Mouse (Mus musculus): ENCODE data around the gene Trem2.
A peak's percentile ranks its signal among the peaks of the same experiment; 100 is the strongest.

Trem2 gene

DNA sequence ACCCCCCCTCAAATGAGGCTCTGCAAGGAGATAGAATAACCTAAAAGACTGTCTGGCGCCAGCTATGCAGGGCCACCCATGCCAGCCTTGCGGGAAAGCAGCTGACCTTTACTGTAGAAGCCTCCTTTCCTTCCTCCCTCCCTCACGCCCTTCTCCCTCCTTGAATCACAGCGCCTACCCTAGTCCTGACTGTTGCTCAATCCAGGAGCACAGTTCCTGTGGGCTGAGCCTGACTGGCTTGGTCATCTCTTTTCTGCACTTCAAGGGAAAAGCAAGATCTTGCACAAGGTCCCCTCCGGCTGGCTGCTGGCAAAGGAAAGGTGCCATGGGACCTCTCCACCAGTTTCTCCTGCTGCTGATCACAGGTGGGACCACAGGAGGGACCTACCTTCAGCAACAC, at the start of gene Trem2:
Gene Trem2, plus strand, starts transcription at position 171 of the 400 bp plus-strand sequence.
- peak; percentile 62 for DNase-seq

DNA sequence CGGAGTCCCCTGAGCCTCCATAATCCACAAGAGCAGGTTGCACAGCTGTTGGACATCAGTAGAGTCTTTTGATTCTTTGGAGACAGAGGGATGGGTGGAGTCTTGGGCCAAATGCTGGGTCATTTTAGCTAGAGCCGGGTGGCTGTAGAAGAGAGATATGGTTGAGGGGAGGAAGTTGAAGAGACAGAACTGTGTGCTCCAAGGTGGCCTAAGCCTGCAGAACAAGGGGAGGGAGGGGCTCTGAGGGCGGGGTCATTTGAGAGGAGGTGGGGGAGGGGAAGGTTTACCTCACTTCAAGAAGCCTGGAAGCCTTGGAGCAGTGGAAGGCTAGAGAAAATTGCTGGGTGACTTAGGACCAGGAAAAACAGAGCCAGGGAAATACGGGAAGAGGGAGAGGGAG, 47.0 kb upstream of the Trem2 start, which contains the start of gene Treml2:
Gene Treml2, plus strand, starts transcription at position 296 of the 400 bp plus-strand sequence.
- DNase-seq = no peak

GRCm38 (mm10) chr17:48299756-48300155, 46.4 kb upstream of the Trem2 start:
- DNase-seq = no peak

DNA sequence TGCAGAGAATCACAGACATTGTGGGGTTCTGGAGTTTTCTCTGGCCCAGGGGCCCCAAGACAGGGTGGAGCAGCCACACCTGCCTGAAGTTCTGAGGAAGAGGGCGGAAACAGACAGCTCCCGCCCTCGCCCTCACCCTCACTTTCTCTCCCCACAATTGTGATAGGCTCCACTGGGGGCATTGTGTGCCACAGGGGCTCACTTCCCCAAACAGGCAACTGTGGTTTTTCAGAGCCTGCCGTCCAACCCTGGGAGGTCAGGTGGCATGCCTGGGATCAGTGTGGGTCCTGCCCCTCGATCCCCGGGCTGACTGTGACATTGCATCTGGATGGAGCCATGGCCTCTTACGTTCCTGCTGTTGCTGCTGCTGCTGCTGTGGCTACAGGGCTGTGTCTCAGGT, 46.0 kb upstream of the Trem2 start:
- DNase-seq = peak; percentile 39

DNA sequence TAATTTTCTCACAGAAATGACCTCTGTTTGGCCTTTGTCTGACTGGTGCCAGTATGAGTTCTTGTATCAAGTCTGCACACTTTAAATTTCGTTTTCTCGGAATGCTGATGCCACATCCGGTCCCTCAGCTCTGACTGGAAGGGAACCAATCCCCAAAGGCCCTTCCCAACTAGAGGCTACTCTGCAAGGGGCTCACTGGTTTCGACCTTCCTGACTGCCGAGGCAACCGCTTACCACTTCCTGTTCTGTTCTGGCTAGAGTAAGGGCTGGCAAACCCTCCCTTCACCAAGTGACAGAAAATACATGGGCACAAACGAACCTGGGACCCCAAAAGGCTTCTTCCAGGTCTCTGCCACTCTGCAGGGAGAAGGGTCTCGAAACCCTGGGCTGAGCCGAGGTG, 45.3 kb upstream of the Trem2 start:
- peak; percentile 37 for DNase-seq

DNA sequence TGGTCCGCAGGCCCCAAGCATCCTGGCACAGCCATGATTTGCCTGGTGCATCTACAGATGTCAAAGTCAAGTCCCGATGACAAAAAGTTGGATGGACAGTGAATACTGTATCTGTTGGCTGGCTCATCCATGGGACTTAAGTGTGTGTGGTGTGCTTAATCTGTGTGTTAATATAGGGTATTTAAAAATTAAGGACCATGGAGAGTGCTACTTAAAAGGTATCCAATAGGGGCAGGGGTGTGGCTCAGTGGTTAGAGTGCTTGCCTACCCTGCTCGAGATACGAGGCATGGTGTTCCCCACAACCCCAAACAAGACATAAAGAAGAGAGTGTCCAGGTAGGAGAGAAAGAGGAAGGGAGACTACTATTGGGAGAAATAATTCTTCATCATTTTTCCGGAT, 44.4 kb upstream of the Trem2 start:
- no peak for DNase-seq

GRCm38 (mm10) chr17:48312124-48312523, 34.1 kb upstream of the Trem2 start:
- DNase-seq = no peak

- DNase-seq = peak; percentile 53
Measured at GRCm38 (mm10) chr17:48315905-48316579, 30.2 kb upstream of the Trem2 start, which contains the start of gene B430306N03Rik. Gene B430306N03Rik, plus strand, starts transcription at chr17:48316141.

DNA sequence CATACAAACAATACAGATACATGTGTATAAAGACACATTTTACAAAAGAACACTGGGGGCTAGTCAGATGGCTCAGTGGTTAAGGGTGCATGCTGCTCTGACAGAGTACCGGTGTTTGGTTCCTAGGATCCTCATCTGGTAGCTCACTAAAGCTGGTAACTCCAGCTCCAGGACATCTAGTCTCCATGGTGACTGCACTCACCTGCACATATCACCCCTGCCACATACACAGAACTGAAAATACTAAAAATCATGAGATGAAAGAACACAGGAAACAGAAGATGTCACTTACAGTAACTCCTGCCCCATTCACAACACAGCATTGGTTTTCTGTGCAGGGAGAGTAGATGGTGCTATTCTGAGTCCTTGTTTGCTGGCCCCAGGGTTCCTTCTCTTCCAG, 27.5 kb upstream of the Trem2 start:
- DNase-seq = no peak

DNA sequence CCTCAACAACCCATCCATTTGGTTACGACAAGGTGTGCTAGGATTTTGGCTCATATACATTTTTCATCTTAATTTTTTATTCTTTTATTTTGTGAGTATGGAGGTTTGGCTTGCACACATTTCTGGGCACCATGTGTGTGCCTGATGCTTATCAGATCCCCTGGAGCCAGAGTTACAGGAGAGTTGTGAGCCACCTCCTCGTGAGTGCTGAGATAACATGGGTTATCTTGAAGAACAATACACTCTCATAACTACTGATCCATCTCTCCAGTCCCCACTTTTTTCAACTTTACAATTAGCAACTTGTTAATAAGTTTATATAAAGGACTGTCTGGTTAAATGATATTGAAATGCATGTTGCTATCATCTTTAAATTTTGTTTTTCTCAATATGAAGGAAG, 24.9 kb upstream of the Trem2 start:
- no peak for DNase-seq

DNA sequence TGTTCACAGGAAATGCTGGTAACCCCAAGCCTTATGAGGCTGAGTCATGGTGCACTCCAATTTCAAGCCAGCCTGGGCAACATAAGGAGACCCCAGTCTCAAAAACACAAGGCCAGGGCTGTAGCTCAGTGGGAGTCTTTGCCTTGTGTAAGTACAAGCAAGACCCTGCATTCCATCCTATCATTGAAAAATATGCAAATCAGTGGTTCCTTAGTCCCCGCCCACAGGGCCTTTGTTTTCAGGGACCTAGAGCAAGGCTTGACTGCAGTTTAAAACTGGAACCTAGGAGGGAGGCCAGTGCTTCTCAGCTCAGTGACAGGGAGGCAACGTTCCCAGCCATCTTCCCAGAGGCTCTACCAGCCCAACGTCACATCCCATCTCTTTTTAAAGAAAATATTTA, 23.0 kb upstream of the Trem2 start:
- DNase-seq = no peak

DNA sequence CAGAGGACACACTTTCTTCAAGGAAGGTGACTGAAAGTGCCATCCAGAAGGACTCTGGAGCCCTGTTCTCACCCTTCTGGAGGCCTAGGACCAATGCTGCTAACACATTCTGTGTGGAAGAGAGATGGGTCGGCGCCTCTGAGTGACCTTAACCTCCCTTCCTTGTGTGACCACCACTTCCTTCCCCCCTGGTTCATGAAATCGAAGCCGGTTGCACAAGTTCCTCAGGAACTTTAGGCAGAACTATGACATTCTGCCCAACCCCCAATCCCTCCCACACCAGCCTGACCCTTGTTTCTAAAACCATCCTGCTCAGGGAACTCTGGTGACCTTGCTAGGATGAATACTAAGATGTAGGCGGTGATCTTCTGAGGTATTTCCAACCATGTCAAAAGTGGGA, 21.9 kb upstream of the Trem2 start:
- DNase-seq = peak; percentile 68

DNA sequence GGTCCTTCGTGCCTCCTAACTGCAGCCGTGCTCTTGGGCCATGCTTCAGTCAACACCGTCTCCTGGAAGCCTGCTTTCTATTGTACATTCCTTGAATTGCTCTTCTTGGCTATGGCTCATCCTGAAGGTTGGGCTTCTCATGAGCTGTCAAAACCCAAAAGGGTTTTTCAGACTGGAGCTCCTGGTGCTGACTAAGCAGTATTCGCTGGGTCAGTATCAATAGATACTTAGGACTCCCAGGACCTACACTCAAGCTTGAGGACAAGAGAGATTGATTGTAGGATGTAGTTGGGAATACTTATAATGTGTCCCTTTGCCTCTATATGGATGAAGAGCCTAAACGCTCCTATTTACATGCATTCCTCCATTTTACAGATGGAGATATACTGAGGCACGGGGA, 21.1 kb upstream of the Trem2 start:
- no peak for DNase-seq

DNA sequence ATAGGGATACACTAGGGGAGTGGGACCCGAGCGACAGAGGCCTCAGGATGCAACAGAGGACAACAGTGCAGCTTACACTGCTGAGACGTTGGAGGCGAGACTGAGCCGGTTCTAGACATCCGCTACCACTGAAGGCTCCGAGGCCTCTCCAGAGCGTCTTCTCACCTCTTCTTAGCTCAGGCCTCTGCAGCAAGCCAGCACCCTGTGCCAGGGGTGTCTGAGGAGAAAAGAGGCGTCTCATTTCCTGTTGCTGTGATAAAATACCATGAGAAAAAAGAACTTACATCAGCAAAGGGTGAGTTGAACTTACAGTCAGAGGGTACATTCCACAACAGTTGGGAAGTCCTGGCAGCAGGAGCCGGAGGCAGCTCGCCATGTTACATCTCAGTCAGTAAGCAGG, 20.6 kb upstream of the Trem2 start:
- DNase-seq = no peak

- no peak for DNase-seq
Measured at GRCm38 (mm10) chr17:48326656-48327055, 19.5 kb upstream of the Trem2 start.

- DNase-seq = no peak
Measured at GRCm38 (mm10) chr17:48332524-48332923, 13.7 kb upstream of the Trem2 start.

- no peak for DNase-seq
Measured at GRCm38 (mm10) chr17:48334186-48334585, 12.0 kb upstream of the Trem2 start.

GRCm38 (mm10) chr17:48336857-48337256, 9.3 kb upstream of the Trem2 start:
- peak; percentile 89 for DNase-seq

- DNase-seq = no peak
Measured at GRCm38 (mm10) chr17:48340267-48340666, 5.9 kb upstream of the Trem2 start.

- DNase-seq = no peak
Measured at GRCm38 (mm10) chr17:48341947-48342346, 4.3 kb upstream of the Trem2 start.

GRCm38 (mm10) chr17:48343065-48343464, 3.1 kb upstream of the Trem2 start:
- no peak for DNase-seq

DNA sequence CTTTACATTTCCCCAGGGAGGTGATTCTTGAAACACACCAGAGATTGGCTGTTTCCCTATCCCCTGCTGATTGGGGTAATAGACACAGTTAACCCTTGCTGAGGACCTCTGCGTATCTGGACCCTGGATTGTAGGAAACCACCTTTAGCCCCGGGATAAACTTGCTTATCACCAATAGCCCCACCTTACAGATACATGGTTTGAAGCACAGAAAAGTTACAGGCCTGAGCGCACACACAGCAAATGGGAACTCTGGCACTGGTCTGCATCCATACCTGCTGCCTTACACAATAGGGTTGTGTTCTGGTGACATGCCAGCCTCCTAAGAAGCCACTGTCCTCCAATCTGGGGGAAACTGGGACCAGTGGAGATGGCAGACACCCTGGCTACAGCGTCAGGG, 377 bp upstream of the Trem2 start:
- DNase-seq = no peak

- no peak for DNase-seq
Measured at GRCm38 (mm10) chr17:48346834-48347233, 633 bp downstream of the Trem2 start.

DNA sequence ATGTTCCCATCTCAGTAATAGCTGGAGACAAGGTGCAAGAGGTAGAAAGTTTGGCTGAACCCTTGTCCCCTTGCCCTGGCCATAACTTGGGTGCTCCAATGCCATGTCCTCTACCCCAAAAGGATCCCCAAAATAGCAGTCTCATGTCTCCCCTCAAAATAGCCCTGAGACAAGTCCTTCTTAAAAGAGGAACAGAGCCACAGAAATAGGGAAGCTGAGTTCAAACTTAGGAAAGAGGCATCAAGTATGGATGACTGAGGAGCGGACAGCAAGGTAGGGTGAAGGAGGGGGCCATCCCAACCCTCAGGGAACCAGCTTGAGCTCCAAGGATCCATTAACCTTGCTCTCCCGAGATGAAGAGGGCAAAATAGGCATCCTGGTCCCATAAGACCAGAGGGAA, 1.1 kb downstream of the Trem2 start:
- no peak for DNase-seq

GRCm38 (mm10) chr17:48350681-48351193, 4.5 kb downstream of the Trem2 start:
- DNase-seq = no peak
